Mouse (Mus musculus): ENCODE measurements at regions not wholly inside any gene's neighbourhood (a gene's known extent, or its start where the extent isn't known, plus 50 kb on each side); places are given as distances from the start of the nearest gene placed in this dataset.

DNA sequence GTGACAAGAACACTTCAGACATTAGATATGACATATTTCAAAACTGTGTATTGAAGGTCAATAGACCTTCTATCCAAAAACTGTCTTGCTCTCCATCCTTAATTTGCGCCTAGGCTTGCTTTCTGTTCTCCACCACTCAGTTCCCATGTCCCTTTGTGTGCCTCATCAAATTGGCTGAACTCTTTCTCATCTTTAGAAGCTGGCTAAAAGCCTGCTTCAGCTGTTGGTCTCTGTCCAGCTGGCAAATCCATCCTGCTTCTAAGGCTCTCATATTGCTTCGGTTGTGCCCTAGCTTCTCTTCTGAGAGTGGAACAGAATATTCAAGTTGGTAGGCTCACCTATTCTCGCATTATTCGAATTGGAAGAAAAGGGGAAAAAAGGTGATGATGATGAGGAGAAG, 322.6 kb upstream of the Klf12 start:
- DNase-seq, result peak; percentile 19

DNA sequence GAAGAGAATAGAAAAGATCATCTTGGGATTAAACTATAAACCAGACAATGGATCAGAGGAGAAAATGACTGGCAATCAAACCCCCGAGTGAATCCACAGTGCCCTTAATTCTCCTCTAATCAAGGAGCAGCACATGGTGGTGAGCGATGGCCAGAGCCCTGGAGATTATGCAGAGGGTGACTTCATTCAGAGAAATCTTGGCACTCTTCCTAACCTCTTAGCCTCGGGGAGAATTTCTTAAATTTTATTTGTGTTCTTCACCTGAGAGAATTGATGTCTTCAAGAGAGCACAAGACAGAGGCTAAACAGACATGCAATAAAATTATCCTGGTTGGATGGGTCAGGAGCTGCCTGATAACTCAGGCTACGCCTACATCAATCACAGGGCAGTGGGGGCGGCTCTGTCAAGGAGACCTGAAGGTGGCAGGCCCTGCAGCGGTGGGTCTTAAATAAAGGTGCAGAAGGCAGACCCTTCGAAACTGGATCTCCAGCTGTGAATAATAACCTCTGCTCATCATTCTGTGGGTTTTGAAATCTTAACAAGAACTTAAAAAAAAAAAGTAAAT, 316.5 kb upstream of the Klf12 start:
- no peak for DNase-seq

DNA sequence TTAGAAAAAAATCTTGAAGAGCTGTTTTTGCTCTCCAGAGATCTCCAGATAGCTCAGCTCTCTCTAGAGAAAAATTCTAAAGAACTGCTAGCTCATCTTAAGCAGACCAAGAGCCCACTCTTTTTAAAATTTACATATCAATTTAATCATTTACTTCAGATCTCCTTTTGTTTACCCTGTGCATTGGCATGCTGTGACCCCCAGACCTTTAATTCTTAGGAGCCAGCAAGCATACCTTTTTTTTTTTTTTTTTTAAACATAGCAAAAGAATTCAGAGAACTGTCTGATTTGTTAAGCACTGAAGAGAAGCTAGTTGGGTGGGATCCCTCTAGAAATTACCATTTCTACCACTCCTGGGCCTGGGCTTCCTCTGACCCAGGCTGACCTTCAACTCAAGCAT, 285.5 kb upstream of the Klf12 start:
- DNase-seq, result no peak

DNA sequence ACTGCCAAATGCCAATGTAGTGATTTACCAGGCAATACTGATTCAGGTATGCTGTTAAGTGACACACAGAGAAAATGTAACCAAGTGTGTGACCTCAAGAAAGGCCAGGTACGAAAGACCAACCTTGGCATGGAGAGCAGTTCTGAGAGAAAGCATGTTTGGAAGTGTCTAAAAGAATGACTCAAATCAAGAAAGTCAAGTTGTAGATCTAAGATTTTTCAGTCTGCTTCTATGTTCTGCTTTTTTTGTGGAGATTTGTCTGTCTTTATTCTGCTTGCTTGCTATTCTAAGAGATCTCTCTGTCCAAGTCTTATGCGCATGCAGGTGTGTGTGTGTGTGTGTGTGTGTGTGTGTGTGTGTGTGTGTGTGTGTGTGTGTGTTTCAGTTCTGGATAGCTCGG, 277.4 kb upstream of the Klf12 start:
- no peak for DNase-seq

DNA sequence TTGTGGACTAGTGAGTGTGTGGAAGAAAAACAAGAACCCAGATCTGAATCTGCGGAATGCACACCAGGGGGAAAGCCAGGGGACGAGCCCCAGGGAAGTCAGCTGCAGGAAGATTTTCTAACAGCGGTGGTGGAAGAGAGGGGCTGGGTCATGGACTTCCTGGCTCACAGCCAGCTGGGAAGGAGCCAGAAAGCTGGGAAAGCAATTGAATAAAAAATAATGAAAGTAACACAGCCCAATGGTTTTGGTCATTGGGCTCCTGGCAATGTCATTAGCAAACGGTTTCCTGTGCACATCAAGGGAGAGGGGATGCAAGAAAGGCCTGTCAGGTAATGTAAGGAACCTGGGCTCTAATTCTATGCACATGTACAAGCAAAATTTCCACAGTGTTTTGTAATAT, 273.9 kb upstream of the Klf12 start:
- peak; percentile 78 for DNase-seq

DNA sequence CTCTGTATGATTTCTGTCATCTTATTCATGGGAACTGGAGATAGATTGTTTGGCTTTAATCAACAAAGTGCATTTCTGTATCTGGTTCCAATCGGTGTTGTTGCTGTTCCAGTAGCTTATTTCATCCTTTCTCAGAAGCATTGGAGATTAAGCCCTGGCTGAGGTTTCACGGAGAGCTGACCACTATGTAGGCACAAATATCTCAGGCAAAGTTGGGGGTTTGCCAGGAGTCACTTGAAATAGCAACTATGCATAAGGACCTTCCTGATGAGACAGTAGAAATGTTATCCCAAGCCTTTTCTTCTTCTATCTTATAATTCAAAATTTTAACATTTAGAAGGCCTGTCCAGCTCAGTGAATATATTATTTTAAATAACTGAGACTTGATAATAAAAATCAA, 268.0 kb upstream of the Klf12 start:
- DNase-seq, result no peak

DNA sequence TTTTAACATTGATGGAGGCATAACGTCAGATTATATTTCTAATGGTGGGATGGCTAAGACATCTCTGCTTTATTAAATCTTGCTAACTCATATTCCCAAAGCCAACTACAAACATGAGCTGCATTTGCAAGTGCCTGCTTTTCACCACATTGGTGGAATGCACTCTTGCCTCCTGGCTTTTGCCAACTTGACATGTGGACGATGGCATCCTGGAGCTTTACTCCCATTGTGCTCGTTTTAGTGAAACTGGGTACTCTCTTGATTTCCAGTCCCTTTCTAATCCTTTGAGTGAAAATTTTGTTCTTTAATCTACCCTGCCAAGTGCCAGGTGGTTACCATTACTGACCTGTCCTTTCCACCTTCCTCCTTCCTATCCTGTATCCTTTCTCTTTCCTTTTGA, 265.8 kb upstream of the Klf12 start:
- no peak for DNase-seq

DNA sequence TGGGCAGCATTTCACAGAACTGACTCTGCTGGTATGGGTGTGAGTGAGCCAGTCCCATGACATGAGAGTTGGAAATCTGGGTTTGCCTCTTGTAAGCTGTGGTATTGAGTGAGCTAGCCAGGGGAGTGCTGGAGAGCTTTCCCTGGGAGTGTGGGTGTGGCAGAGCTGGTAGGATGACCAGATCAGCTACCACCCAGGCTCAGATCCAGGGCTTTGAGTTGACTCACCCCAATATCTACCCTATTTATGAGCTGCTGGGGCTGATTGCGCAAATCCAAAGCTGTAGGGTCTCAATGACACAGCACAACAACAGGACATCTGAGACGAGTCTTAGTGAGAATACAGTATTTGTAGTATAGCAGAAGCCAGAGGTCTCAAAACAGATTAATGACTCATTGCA, 245.7 kb upstream of the Klf12 start:
- DNase-seq, result no peak

DNA sequence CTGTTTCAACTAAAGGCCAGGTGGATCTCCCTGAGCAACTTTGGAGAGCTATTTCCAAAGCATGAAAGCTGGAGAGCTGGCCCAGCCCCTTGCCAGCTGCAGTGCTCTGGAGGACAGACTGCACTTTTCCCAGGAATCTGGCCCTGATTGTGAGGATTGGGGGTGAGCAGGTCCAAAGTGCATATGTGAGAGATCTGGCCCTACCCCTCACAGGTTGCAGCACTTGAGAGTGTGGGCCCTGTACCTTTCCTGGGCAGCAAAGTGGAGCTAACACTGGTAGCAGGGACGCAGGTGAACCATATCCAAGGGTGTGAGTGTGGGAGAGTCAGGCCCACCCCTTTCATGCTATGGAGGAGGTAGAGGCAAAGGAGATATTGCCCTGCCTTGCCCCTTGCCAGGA, 245.3 kb upstream of the Klf12 start:
- DNase-seq, result no peak

DNA sequence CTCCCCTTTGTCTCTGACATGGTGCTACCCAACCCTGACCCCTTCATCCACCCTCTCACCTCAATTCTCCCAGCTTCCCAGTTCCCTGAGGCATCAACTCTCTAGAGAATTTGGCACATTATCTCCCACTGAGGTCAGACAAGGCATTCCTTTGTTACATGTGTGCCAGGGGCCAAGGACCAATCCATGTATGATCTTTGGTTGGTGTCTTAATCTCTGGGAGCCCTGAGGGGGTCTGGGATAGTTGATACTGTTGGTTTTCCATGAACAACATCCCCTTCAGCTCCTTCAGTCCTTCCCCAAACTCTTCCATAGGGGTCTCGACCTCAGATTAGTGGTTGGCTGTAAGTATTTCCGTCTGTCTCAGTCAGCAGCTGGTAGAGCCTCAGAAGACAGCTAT, 224.9 kb upstream of the Klf12 start:
- DNase-seq, result no peak

DNA sequence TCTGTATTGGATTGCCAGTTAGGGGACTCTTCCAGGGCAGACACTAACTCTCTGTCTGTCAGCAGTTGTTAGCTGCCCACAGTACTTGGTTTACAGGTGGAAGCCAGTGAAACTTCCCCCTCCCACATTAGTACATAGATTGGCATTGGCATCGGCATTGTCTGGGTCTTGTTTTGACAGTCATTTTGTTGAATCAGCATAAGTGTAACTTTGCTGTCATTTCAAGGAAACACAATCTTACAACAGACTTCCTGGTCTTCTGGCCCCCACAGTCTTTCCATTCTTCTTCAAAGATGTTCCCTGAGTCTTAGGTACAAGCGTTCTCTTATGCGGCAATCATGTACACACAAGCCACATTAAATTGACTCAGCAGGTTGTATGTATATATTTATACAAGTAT, 223.6 kb upstream of the Klf12 start:
- DNase-seq, result no peak

DNA sequence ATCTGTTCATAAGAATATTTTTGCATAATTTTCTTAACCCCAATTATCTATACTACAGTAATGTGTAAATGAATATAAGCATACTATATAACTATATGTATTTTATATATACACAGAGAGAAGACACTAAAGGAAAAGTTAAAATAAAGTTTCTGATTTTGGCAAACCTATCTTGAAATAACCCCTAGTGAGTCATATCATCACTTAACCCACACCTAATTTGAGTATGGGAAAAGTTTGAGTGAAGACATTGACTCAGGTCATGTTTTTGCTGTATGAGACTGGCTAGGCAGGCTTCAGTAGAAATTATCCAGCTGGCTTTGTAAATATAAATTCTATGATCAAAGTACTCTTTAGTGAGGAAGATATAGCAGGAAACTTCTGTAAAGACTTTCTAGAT, 223.1 kb upstream of the Klf12 start:
- DNase-seq, result no peak

DNA sequence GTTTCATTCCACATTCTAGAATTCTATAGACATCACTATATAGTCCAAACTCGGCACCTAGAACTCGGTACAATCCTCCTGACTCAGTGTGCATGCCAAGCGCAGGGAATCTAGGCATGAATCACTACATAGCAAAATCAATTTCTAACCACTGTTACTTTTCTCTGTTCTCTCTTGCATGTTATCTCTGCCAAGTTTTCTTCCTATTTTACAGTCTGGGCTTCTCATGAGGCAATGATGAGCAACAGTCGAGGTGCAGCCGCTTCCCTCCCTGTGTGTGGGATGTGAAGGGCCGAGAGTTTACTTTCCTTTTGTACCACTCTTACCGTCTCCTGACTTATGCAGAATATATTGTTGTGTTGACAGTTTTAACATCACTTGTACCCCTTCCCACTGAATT, 204.4 kb upstream of the Klf12 start:
- DNase-seq, result no peak

DNA sequence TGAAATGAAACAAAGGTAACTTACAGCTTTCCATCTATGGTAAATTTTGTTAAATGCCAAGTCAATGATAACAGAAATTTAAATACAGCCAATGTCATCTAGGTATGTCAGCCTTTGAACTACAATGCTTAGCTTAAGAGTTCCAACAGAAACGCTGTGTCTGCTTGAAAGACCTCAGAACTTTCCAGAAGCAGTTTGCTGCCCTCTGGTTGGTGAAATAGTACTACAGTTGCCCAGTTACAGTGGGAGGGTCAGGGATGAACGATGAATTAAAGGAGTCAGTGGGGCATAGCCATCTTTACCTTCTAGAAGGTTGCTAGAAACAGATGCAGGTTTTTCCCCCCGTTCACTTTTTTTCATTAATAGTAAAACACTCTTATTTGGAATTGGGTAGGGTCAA, 201.0 kb upstream of the Klf12 start:
- peak; percentile 58 for DNase-seq

DNA sequence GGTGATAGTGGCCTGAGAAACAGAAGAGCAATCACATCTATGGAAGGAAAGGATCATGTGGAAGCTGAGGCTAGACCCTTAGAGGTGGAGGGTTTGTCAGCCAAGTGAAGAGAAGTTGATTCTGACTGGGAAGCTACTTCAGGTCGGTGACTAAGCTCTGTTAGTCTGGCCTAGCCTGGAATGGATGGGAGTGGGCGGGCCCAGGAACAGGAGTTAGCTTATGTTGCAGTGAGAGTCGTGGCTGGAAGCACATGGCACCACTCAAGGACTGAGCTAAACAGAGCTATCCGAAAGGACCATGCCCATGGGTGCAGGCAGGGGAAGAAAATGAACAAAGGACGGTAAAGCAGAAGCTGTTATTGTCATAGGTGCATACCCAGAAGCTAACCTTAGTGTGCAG, 199.6 kb upstream of the Klf12 start:
- DNase-seq, result no peak

DNA sequence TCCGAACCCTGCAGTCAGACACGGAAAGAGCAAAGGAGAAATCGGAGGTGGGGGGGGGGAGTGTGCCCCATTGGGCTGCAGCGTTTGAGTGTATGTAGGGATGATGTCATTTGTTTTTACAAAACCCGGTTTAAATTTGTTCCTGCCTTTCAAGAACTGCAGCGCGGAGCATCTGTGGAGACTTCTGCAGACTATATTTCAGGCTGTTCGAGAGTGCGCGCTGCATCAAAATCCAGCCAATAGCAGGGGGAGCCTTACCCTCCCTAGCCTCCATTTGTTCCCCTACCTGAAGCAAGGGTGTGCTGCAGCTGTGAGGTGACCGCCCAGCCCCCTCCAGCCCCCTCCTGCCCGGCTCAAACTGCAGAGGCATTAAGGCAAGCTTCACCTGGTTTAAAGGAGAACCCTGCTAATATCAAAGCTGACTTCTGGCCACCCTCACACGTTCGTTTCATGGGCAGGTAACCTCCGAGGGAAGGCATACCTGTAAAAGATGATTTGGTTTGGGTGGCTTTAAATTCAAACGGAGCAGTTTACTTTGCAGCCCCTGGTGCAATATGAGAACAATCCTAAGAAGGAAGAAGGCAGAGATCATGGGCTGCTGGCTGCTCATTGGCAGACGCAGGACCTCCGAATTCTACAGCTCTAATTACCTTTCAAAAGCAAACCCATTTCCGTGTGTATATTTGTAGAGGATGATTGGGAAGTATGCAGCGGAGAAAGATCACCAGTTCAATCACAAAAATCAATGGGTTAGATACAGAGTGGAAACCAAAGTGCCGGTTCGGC, 193.3 kb upstream of the Klf12 start:
- DNase-seq, result peak; percentile 39

DNA sequence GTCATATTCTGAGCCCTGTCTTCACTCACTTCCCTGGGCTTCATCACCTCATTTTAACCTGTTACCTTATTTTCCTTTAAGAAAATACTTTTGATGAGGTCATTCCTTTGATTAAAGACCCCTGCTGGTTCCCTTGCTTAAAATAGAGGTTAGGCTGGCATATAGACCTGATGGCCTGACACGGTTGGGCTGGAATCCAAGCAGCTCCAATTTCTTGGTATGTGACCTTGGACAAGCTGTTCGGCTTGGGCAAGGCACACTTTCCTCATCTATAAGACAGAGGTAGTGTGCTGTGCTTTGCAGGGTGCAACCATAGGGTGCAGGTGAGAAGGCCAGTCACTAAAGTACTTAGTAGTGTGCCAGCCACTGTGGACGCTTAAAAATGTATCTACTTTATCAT, 183.8 kb upstream of the Klf12 start:
- DNase-seq, result no peak

DNA sequence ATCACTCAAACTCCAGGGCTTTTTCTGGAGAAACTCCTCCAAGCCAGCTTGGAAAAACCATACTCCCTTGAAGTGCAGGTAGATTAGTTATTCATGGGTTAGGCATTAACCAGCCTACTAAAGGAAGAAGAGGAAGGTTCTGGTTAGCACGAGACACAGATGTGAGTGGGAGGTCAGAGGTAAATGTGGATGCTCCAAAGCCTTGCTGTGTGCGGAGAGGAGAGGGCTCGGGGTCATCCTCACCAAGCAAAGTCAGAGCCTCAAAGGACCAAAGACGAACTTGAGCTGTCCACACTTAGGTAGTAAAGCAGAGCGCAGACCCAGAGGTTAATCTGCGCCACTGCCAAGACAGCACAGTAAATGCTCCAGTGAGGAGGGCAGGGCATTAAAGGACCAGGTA, 177.8 kb upstream of the Klf12 start:
- DNase-seq, result peak; percentile 22

DNA sequence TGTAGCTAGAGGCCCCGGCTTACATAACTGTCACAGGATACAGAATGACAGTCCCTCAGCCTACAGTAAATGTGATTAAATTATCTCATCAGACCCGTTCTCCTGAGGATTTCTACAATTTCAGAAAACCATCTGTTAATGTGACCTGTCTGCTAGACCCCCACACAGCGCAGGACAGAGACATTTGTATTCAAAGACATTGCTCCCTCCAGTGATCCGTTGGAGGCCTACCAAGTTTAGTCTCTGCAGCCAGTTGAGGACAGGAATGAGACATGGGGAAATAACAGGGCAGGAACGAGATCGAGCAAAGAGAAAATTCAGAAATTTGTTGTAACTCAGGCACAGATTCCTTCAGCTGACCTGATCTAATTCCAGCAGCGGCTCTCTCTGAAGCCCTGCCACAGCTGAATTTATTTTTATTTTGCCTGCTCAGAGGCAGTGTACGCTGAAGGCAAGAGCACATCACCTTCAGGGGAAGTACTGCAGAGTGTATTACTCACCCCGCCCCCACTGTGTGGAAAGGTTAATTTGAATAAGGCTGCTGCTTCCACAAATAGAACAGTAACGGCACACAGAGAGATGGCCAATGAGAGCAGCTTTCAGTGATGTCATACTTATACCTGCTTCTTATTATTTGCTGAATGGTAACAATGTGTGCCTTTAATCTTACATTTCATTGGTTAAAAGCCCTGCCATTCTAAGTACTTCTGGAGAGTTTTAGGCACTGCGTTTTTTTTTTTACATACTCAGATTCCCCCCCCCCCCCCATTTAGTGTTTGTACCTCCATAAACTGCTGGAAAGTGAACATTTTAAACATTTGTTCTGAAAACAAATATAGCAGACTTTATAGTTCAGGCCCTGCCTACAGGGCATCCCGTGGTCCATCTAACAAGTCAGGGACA, 176.9 kb upstream of the Klf12 start:
- peak; percentile 74 for DNase-seq

DNA sequence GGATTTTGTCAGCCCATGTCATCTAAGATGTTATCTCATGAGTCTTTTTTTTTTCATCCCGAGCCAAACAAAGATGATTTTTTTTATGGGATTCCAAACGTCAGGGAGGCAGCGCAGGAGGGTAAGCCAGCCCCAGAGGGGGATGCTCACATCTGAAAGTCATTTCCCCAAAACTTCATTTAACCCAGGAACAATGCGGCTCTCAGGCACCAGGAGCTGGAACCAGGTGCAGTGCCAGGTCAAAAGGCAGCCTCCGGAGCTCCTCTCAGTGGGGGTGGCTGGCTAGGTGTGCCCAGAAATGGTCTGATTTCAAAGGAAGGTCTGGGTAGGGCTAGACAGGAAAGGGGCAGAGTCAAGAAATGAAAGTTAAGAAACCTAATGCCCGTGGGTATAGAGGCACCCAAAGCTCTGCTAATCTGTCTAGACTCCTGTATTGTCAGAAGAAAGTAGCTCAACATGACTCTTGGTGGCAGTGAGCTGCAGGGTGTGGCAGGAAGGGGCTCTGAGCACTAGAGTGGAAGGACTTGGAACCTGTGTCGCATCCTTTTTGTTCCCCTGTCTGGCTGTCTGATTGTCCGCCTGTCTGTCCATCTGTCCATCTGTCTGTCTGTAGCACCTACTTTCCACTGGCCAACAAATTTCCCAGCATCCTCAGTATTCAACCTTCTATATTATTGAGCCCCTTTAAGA, 175.3 kb upstream of the Klf12 start:
- DNase-seq, result peak; percentile 22

DNA sequence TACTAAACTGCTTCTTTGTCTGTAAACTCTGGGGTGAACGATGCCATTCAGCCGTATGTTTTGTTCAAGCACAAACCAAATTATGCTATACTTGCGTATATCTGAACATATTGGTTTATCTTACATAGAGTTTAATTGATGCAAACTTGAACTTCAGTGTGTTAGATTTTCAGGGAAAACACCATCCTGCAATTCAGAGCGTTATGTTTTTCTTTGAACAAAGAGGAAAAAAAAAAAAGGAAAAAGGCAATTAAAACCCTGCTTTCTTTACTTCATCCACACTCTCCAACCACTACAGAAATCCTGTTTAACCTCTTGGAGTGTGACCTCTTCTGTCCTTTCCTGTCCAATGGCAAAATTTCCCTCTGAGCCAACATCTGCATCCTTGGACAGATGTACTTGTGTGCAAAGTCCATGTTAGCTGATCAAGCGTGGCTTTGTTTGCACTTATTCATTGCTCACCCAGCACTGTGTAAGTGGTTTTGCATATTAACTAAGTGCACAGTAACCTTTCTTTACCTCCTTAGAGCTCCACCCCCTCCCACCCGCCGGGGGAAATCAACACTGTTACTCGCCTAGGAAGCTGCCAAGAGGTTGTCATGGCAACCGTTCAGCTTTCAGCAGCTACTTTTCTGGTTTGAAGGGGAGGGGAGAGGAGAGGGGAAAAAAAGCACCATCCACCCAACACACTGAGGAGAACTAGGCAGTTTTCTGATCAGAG, 174.4 kb upstream of the Klf12 start:
- DNase-seq, result peak; percentile 93

DNA sequence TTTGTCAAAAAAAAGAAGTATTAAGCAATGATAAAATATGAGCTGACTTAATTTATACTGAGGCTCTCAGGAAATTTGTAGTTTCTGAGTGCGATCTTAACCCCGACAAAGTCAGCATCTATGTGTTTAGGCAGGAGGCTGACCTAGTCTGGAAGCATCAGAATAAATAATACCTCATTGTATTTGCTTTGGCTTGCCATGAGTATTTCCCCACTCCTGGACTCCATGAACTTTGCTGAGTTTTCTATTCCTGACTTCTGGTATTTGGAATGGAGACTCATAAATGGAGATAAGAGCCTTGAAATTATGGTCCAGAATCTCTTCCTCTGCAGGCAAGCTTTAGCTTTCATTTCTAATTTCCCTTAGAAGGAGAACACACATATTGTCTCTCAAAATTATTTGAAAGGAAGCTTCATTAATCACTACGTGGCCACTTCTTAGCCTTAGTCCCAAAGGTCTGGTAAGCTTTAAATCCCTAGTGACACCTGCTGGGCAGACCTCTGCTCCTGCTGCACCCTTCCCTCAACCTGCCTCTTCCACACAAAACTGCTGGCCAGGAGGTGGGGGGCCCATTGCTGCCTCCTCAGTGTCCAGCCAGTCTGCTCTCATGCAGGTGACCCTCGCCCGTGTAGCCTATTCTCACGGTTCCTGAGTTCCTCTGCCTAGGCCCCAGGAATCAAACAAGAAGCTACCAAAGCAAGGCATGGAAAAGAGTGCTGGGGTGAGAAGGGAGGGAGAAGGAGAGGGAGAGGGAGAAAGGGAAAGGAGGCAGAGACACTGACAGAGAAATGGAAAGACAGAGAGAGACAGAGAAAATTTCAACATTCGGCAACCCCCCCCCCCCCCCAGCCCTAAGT, 173.6 kb upstream of the Klf12 start:
- peak; percentile 55 for DNase-seq

Measured in kidney, postnatal 10 days (tissue).